8 mouse cellular contexts compared by ENCODE assay signal in genomic region chr11:62553633-62554032, GRCm38 (mm10). TPM values are rescaled to one million over a fixed set of nuclear protein-coding genes. Genes with fewer than 3 reads are reported as not detected.
DNase-seq lines count a peak whose midpoint lies in the region; ATAC-seq and TF ChIP-seq lines count a peak whose summit lies in the region.

No protein-coding gene starts in this region.

- TF ChIP-seq CTCF in kidney, postnatal 0 days (IDR thresholded peaks at IDR 0.05; ENCODE audit: low read depth) = no peak

- H3ac ChIP-seq in myocyte (ENCODE audit: control insufficient read depth, insufficient read length) = no peak overlapping the region

- peaks cover 9% of the 10 kb centered on the region; the same call in 1 of the 2 replicates for H3K36me3 ChIP-seq in kidney, postnatal 0 days (ENCODE audit: insufficient read depth, low read length)
- H3K36me3 ChIP-seq in embryonic facial prominence, embryonic 11.5 days (replicated peaks; ENCODE audit: control insufficient read depth, insufficient read depth, low read depth, low read length) = peaks cover 4% of the 10 kb centered on the region; the same call in 1 of the 2 replicates
- H3K36me3 ChIP-seq in intestine, embryonic 14.5 days (ENCODE audit: control insufficient read depth, insufficient read depth, low read length) = peaks cover 22% of the 10 kb centered on the region
- peaks cover 17% of the 10 kb centered on the region for H3K36me3 ChIP-seq in myocyte (ENCODE audit: control insufficient read depth, insufficient read depth)

- no peaks in the 10 kb centered on the region for H3K27me3 ChIP-seq in kidney, postnatal 0 days (ENCODE audit: insufficient read depth, low read length)
- H3K27me3 ChIP-seq in embryonic facial prominence, embryonic 11.5 days (ENCODE audit: control insufficient read depth, insufficient read depth, low read length) = no peaks in the 10 kb centered on the region
- no peaks in the 10 kb centered on the region for H3K27me3 ChIP-seq in intestine, embryonic 14.5 days (replicated peaks; ENCODE audit: control insufficient read depth, insufficient read depth, low read length)
- H3K27me3 ChIP-seq in myocyte (ENCODE audit: control insufficient read depth, insufficient read depth, insufficient read length) = no peaks in the 10 kb centered on the region

- no peaks in the 10 kb centered on the region for H3K9me3 ChIP-seq in kidney, postnatal 0 days (replicated peaks; ENCODE audit: low read length)
- no peaks in the 10 kb centered on the region for H3K9me3 ChIP-seq in embryonic facial prominence, embryonic 11.5 days (replicated peaks; ENCODE audit: control insufficient read depth, low read length)
- no peaks in the 10 kb centered on the region for H3K9me3 ChIP-seq in intestine, embryonic 14.5 days (ENCODE audit: control insufficient read depth, low read length)

- H3K4me1 ChIP-seq in kidney, postnatal 0 days (replicated peaks; ENCODE audit: insufficient read depth, low read length) = peaks cover 24% of the 10 kb centered on the region
- no peaks in the 10 kb centered on the region; the same call in 1 of the 2 replicates for H3K4me1 ChIP-seq in embryonic facial prominence, embryonic 11.5 days (ENCODE audit: control insufficient read depth, insufficient read depth, low read length)
- peaks cover 23% of the 10 kb centered on the region for H3K4me1 ChIP-seq in intestine, embryonic 14.5 days (replicated peaks; ENCODE audit: control insufficient read depth, insufficient read depth, low read length)

- H3K4me2 ChIP-seq in kidney, postnatal 0 days (ENCODE audit: low read length) = peak overlapping the region; percentile 72
- H3K4me2 ChIP-seq in embryonic facial prominence, embryonic 11.5 days (ENCODE audit: low read depth, low read length) = peak overlapping the region; percentile 82
- H3K4me2 ChIP-seq in intestine, embryonic 14.5 days (ENCODE audit: low read length) = peak overlapping the region; percentile 100
- peak overlapping the region; percentile 87 for H3K4me2 ChIP-seq in myocyte (ENCODE audit: low read depth)

- peaks cover 32% of the 10 kb centered on the region for H3K79me2 ChIP-seq in myocyte (ENCODE audit: control insufficient read depth, insufficient read depth)

- peak overlapping the region; percentile 47 for H3K4me3 ChIP-seq in kidney, postnatal 0 days (replicated peaks; ENCODE audit: low read depth, low read length)
- H3K4me3 ChIP-seq in embryonic facial prominence, embryonic 11.5 days (ENCODE audit: low read depth, low read length) = peak overlapping the region; percentile 48
- peak overlapping the region; percentile 54 for H3K4me3 ChIP-seq in intestine, embryonic 14.5 days (ENCODE audit: low read depth, low read length)
- H3K4me3 ChIP-seq in myocyte = peak overlapping the region; percentile 50

- no peak for ATAC-seq in kidney, postnatal 0 days (replicated peaks; ENCODE audit: low FRiP score, low read depth)
- ATAC-seq in embryonic facial prominence, embryonic 11.5 days (replicated peaks; ENCODE audit: insufficient number of reproducible peaks, low FRiP score, low TSS enrichment, low read depth) = no peak
- ATAC-seq in intestine, embryonic 14.5 days (replicated peaks; ENCODE audit: low FRiP score, low TSS enrichment, low read depth) = no peak

- TF ChIP-seq POLR2A in myocyte (IDR thresholded peaks at IDR 0.05; ENCODE audit: insufficient read length, low read depth) = no peak

- H3K27ac ChIP-seq in kidney, postnatal 0 days = no peak overlapping the region
- no peak overlapping the region for H3K27ac ChIP-seq in embryonic facial prominence, embryonic 11.5 days (replicated peaks; ENCODE audit: low read depth, low read length)
- H3K27ac ChIP-seq in intestine, embryonic 14.5 days (ENCODE audit: low read depth) = no peak overlapping the region

- no peak for DNase-seq in kidney, postnatal 0 days (ENCODE audit: low spot score)
- no peak for DNase-seq in kidney, postnatal 25 days
- no peak for DNase-seq in embryonic facial prominence, embryonic 11.5 days (ENCODE audit: low spot score)
- DNase-seq in intestine, embryonic 14.5 days (ENCODE audit: low spot score) = no peak
- no peak for DNase-seq in layer of hippocampus, adult 8-10 months (ENCODE audit: low spot score in 2 of 2)
- no peak for DNase-seq in layer of hippocampus, postnatal 25 days (ENCODE audit: extremely low spot score in 1 of 2, low spot score in 1 of 2)
- DNase-seq in kidney, postnatal 10 days = no peak

- no peak overlapping the region for H3K9ac ChIP-seq in kidney, postnatal 0 days (ENCODE audit: low read depth, low read length)
- H3K9ac ChIP-seq in embryonic facial prominence, embryonic 11.5 days (replicated peaks; ENCODE audit: low read length) = peak overlapping the region; percentile 37; the same call in 1 of the 2 replicates
- H3K9ac ChIP-seq in intestine, embryonic 14.5 days (ENCODE audit: low read length) = peak overlapping the region; percentile 31

- WGBS in kidney, postnatal 0 days = 65% methylated on average over 5 of the region's 5 CpGs
- WGBS in embryonic facial prominence, embryonic 11.5 days = 80% methylated on average over 5 of the region's 5 CpGs
- 75% methylated on average over 5 of the region's 5 CpGs for WGBS in intestine, embryonic 14.5 days

TF ChIP-seq in myocyte, 11 proteins besides CTCF, POLR2A, EP300 and RAD21:
- TF ChIP-seq E2F4 (IDR thresholded peaks at IDR 0.05; ENCODE audit: insufficient read depth) (no peak), MYOD1 (IDR thresholded peaks at IDR 0.05; ENCODE audit: control insufficient read depth in 1 of 3, insufficient read length in 2 of 3, low read depth in 2 of 3) (no peak), MYOG (IDR thresholded peaks at IDR 0.05; ENCODE audit: control insufficient read depth in 1 of 3, insufficient read depth in 1 of 3, insufficient read length in 2 of 3, low read depth in 2 of 3) (no peak), POLR2AphosphoS2 (IDR thresholded peaks at IDR 0.05; ENCODE audit: insufficient read length, low read depth) (no peak), TCF3 (IDR thresholded peaks at IDR 0.05; ENCODE audit: insufficient read length, low read depth) (no peak), SRF (IDR thresholded peaks at IDR 0.05; ENCODE audit: control insufficient read depth, insufficient read length, low read depth) (no peak), USF1 (IDR thresholded peaks at IDR 0.05; ENCODE audit: low read depth) (no peak), CEBPB (IDR thresholded peaks at IDR 0.05; ENCODE audit: insufficient read depth, poor library complexity, severe bottlenecking) (no peak), REST (IDR thresholded peaks at IDR 0.05; ENCODE audit: insufficient read depth, insufficient read length) (no peak), TCF12 (IDR thresholded peaks at IDR 0.05; ENCODE audit: insufficient read depth, poor library complexity, severe bottlenecking) (no peak), MAX (IDR thresholded peaks at IDR 0.05; ENCODE audit: low read depth) (no peak)

RNA-seq across cellular contexts. Expression of gene Ubb, which starts 2.7 kb away (rescaled TPM):
- polyA plus RNA-seq in kidney, postnatal 0 days (2015; fragmentation: Nextera tagmentation; extraction: Ambion mirVana) = 2,759 and 3,018 TPM in 2 replicates
- 3,780 and 3,916 TPM in 2 replicates for polyA plus RNA-seq in embryonic facial prominence, embryonic 11.5 days (2014; fragmentation: Nextera tagmentation; extraction: Ambion mirVana)
- polyA plus RNA-seq in intestine, embryonic 14.5 days (2014; fragmentation: Nextera tagmentation; extraction: Ambion mirVana) = 2,820 and 3,158 TPM in 2 replicates
- 2,028 TPM for polyA plus RNA-seq in myocyte (2012; fragmentation: generic; extraction: Trizol)
- total RNA-seq in layer of hippocampus, adult 8-10 months (2022) = 1,000 to 10,000 TPM; 1,746 to 1,909 (median 1,854) TPM
- total RNA-seq in layer of hippocampus, postnatal 25 days (2021) = 1,000 to 10,000 TPM; 1,687 to 1,997 TPM

RNA-seq across cellular contexts. Expression of gene Cenpv, which starts 14.6 kb away (rescaled TPM):
- 17.1 and 17.6 TPM in 2 replicates for polyA plus RNA-seq in kidney, postnatal 0 days (2015; fragmentation: Nextera tagmentation; extraction: Ambion mirVana)
- 46.2 and 49.8 TPM in 2 replicates for polyA plus RNA-seq in embryonic facial prominence, embryonic 11.5 days (2014; fragmentation: Nextera tagmentation; extraction: Ambion mirVana)
- 31.1 and 44.9 TPM in 2 replicates for polyA plus RNA-seq in intestine, embryonic 14.5 days (2014; fragmentation: Nextera tagmentation; extraction: Ambion mirVana)
- polyA plus RNA-seq in myocyte (2012; fragmentation: generic; extraction: Trizol) = 11.1 TPM
- 10 to 100 TPM; 32.1 to 40.8 (median 39.0) TPM for total RNA-seq in layer of hippocampus, adult 8-10 months (2022)
- 10 to 100 TPM; 41.1 to 44.8 TPM for total RNA-seq in layer of hippocampus, postnatal 25 days (2021)

RNA-seq across cellular contexts. Expression of gene Trpv2, which starts 20.7 kb away (rescaled TPM):
- polyA plus RNA-seq in kidney, postnatal 0 days (2015; fragmentation: Nextera tagmentation; extraction: Ambion mirVana) = 1.7 and 2.4 TPM in 2 replicates
- 4.2 and 5.2 TPM in 2 replicates for polyA plus RNA-seq in embryonic facial prominence, embryonic 11.5 days (2014; fragmentation: Nextera tagmentation; extraction: Ambion mirVana)
- 11.6 and 12.4 TPM in 2 replicates for polyA plus RNA-seq in intestine, embryonic 14.5 days (2014; fragmentation: Nextera tagmentation; extraction: Ambion mirVana)
- 5.4 TPM for polyA plus RNA-seq in myocyte (2012; fragmentation: generic; extraction: Trizol)
- 10 to 100 TPM; 14.5 to 15.9 (median 15.1) TPM for total RNA-seq in layer of hippocampus, adult 8-10 months (2022)
- total RNA-seq in layer of hippocampus, postnatal 25 days (2021) = 10 to 100 TPM; 14.3 to 16.0 TPM
